Mouse (Mus musculus): ENCODE measurements around the gene Rtn2. TPM values are rescaled to one million over a fixed set of nuclear protein-coding genes. Genes with fewer than 3 reads are reported as not detected.
A peak's percentile ranks its signal among the peaks of the same experiment; 100 is the strongest.

Rtn2 gene
- 16.6 and 18.8 TPM in 2 replicates for polyA plus RNA-seq (2016; fragmentation: Nextera tagmentation; extraction: Ambion mirVana)

GRCm38 (mm10) chr7:19282385-19282784 is at the start of gene Rtn2:
Rtn2 (plus strand) TSS chr7:19282624.
- peak; percentile 90 for DNase-seq (ENCODE audit: low spot score)
- Histone ChIP-seq H3K4me1 (peaks cover 28% of the 10 kb centered on the region), H3K27ac (replicated peaks) (peak within 1 kb of the TSS; percentile 85), H3K9me3 (no peaks in the 10 kb centered on the region), H3K36me3 (replicated peaks) (peaks cover 8% of the 10 kb centered on the region), H3K4me3 (peak within 1 kb of the TSS; percentile 82), H3K27me3 (replicated peaks; ENCODE audit: low read depth, poor library complexity, severe bottlenecking) (peaks cover 70% of the 10 kb centered on the region)
- WGBS = 1% methylated on average over 37 of the region's 37 CpGs

- H3K9me3 ChIP-seq = no peaks in the 10 kb centered on the region
- no peak overlapping the region for H3K4me3 ChIP-seq
- H3K36me3 ChIP-seq (replicated peaks) = peaks cover 46% of the 10 kb centered on the region
- WGBS = 79% methylated on average over 5 of the region's 5 CpGs
- H3K27ac ChIP-seq (replicated peaks) = no peak overlapping the region
- DNase-seq (ENCODE audit: low spot score) = no peak
- H3K4me1 ChIP-seq = peaks cover 7% of the 10 kb centered on the region
- no peaks in the 10 kb centered on the region for H3K27me3 ChIP-seq (replicated peaks; ENCODE audit: low read depth, poor library complexity, severe bottlenecking)
These were observed 47.8 kb upstream of the Rtn2 start for GRCm38 (mm10) chr7:19234652-19235051.

GRCm38 (mm10) chr7:19235092-19235671 is 47.2 kb upstream of the Rtn2 start:
- 0 out of 2 replicates have a peak, but pooled peaks cover 2% of the 10 kb centered on the region for H3K4me1 ChIP-seq
- no peak for DNase-seq (ENCODE audit: low spot score)
- H3K27ac ChIP-seq (replicated peaks) = no peak overlapping the region
- peaks cover 46% of the 10 kb centered on the region for H3K36me3 ChIP-seq (replicated peaks)
- H3K9me3 ChIP-seq = no peaks in the 10 kb centered on the region
- no peaks in the 10 kb centered on the region for H3K27me3 ChIP-seq (replicated peaks; ENCODE audit: low read depth, poor library complexity, severe bottlenecking)
- 91% methylated on average over 2 of the region's 2 CpGs for WGBS
- H3K4me3 ChIP-seq = no peak overlapping the region

- H3K27me3 ChIP-seq (replicated peaks; ENCODE audit: low read depth, poor library complexity, severe bottlenecking) = no peaks in the 10 kb centered on the region
- 83% methylated on average over 2 of the region's 2 CpGs for WGBS
These were observed 46.0 kb upstream of the Rtn2 start for GRCm38 (mm10) chr7:19236411-19236810.

GRCm38 (mm10) chr7:19238344-19238743 is 44.1 kb upstream of the Rtn2 start:
- DNase-seq (ENCODE audit: low spot score) = no peak
- 96% methylated on average over 4 of the region's 4 CpGs for WGBS
- Histone ChIP-seq H3K4me1 (no peaks in the 10 kb centered on the region), H3K27ac (replicated peaks) (no peak overlapping the region), H3K9me3 (no peaks in the 10 kb centered on the region), H3K36me3 (replicated peaks) (peaks cover 24% of the 10 kb centered on the region), H3K4me3 (no peak overlapping the region), H3K27me3 (replicated peaks; ENCODE audit: low read depth, poor library complexity, severe bottlenecking) (no peaks in the 10 kb centered on the region)

More at GRCm38 (mm10) chr7:19236411-19236810, 46.0 kb upstream of the Rtn2 start:
- Histone ChIP-seq H3K9me3 (no peaks in the 10 kb centered on the region), H3K4me3 (no peak overlapping the region), H3K4me1 (no peaks in the 10 kb centered on the region), H3K27ac (replicated peaks) (no peak overlapping the region), H3K36me3 (replicated peaks) (peaks cover 43% of the 10 kb centered on the region)
- DNase-seq (ENCODE audit: low spot score) = no peak

- no peak overlapping the region for H3K4me3 ChIP-seq
- peak; percentile 90 for DNase-seq (ENCODE audit: low spot score)
- no peaks in the 10 kb centered on the region for H3K4me1 ChIP-seq
- H3K27me3 ChIP-seq (replicated peaks; ENCODE audit: low read depth, poor library complexity, severe bottlenecking) = no peaks in the 10 kb centered on the region
- H3K27ac ChIP-seq (replicated peaks) = 0 out of 2 replicates have a peak overlapping the region, but pooled peaks have one; percentile 10
- no peaks in the 10 kb centered on the region for H3K9me3 ChIP-seq
- 0% methylated on average over 1 of the region's 1 CpGs for WGBS
- peaks cover 22% of the 10 kb centered on the region for H3K36me3 ChIP-seq (replicated peaks)
These were observed 43.0 kb upstream of the Rtn2 start for GRCm38 (mm10) chr7:19239423-19239822.

GRCm38 (mm10) chr7:19239986-19240385 is 42.4 kb upstream of the Rtn2 start:
- Histone ChIP-seq H3K4me1 (no peaks in the 10 kb centered on the region), H3K4me3 (no peak overlapping the region), H3K36me3 (replicated peaks) (peaks cover 24% of the 10 kb centered on the region), H3K27ac (replicated peaks) (no peak overlapping the region), H3K9me3 (no peaks in the 10 kb centered on the region), H3K27me3 (replicated peaks; ENCODE audit: low read depth, poor library complexity, severe bottlenecking) (no peaks in the 10 kb centered on the region)
- WGBS = 62% methylated on average over 4 of the region's 4 CpGs
- no peak for DNase-seq (ENCODE audit: low spot score)

- WGBS = 91% methylated on average over 8 of the region's 8 CpGs
- H3K4me3 ChIP-seq = no peak overlapping the region; the same call in 1 of the 2 replicates
- H3K27ac ChIP-seq (replicated peaks) = no peak overlapping the region
- H3K36me3 ChIP-seq (replicated peaks) = peaks cover 33% of the 10 kb centered on the region
- H3K4me1 ChIP-seq = no peaks in the 10 kb centered on the region
- H3K9me3 ChIP-seq = no peaks in the 10 kb centered on the region
- no peaks in the 10 kb centered on the region for H3K27me3 ChIP-seq (replicated peaks; ENCODE audit: low read depth, poor library complexity, severe bottlenecking)
- DNase-seq (ENCODE audit: low spot score) = no peak
These were observed 41.4 kb upstream of the Rtn2 start for GRCm38 (mm10) chr7:19240905-19241463.

- DNase-seq (ENCODE audit: low spot score) = no peak
- Histone ChIP-seq H3K4me3 (no peak overlapping the region), H3K27me3 (replicated peaks; ENCODE audit: low read depth, poor library complexity, severe bottlenecking) (no peaks in the 10 kb centered on the region), H3K36me3 (replicated peaks) (peaks cover 42% of the 10 kb centered on the region), H3K9me3 (no peaks in the 10 kb centered on the region), H3K4me1 (no peaks in the 10 kb centered on the region), H3K27ac (replicated peaks) (no peak overlapping the region)
- WGBS = 96% methylated on average over 1 of the region's 1 CpGs
These were observed 40.4 kb upstream of the Rtn2 start for GRCm38 (mm10) chr7:19242005-19242404.

GRCm38 (mm10) chr7:19243858-19244257 is 38.6 kb upstream of the Rtn2 start:
- WGBS = 92% methylated on average over 5 of the region's 5 CpGs
- H3K9me3 ChIP-seq = no peaks in the 10 kb centered on the region
- no peak overlapping the region for H3K4me3 ChIP-seq
- H3K36me3 ChIP-seq (replicated peaks) = peaks cover 51% of the 10 kb centered on the region
- no peak overlapping the region for H3K27ac ChIP-seq (replicated peaks)
- H3K4me1 ChIP-seq = no peaks in the 10 kb centered on the region
- H3K27me3 ChIP-seq (replicated peaks; ENCODE audit: low read depth, poor library complexity, severe bottlenecking) = no peaks in the 10 kb centered on the region
- no peak for DNase-seq (ENCODE audit: low spot score)

GRCm38 (mm10) chr7:19245083-19245482 is 37.3 kb upstream of the Rtn2 start:
- 94% methylated on average over 3 of the region's 3 CpGs for WGBS
- Histone ChIP-seq H3K27ac (replicated peaks) (no peak overlapping the region), H3K4me1 (no peaks in the 10 kb centered on the region), H3K27me3 (replicated peaks; ENCODE audit: low read depth, poor library complexity, severe bottlenecking) (no peaks in the 10 kb centered on the region), H3K36me3 (replicated peaks) (peaks cover 54% of the 10 kb centered on the region), H3K4me3 (no peak overlapping the region), H3K9me3 (no peaks in the 10 kb centered on the region)
- DNase-seq (ENCODE audit: low spot score) = no peak

GRCm38 (mm10) chr7:19246855-19247254 is 35.6 kb upstream of the Rtn2 start:
- Histone ChIP-seq H3K27me3 (replicated peaks; ENCODE audit: low read depth, poor library complexity, severe bottlenecking) (no peaks in the 10 kb centered on the region), H3K4me3 (no peak overlapping the region), H3K27ac (replicated peaks) (no peak overlapping the region), H3K36me3 (replicated peaks) (peaks cover 44% of the 10 kb centered on the region), H3K4me1 (no peaks in the 10 kb centered on the region), H3K9me3 (no peaks in the 10 kb centered on the region)
- WGBS = 92% methylated on average over 1 of the region's 1 CpGs
- DNase-seq (ENCODE audit: low spot score) = no peak

- Histone ChIP-seq H3K4me1 (no peaks in the 10 kb centered on the region), H3K9me3 (no peaks in the 10 kb centered on the region), H3K36me3 (replicated peaks) (peaks cover 44% of the 10 kb centered on the region), H3K27ac (replicated peaks) (no peak overlapping the region), H3K27me3 (replicated peaks; ENCODE audit: low read depth, poor library complexity, severe bottlenecking) (no peaks in the 10 kb centered on the region), H3K4me3 (no peak overlapping the region)
- WGBS = 95% methylated on average over 2 of the region's 2 CpGs
- DNase-seq (ENCODE audit: low spot score) = no peak
These were observed 34.9 kb upstream of the Rtn2 start for GRCm38 (mm10) chr7:19247511-19247910.

All from embryonic facial prominence, embryonic 10.5 days (tissue).